ENCODE assay signal across 12 mouse cellular contexts in genomic region chr11:61653568-61653967, GRCm38 (mm10). TPM values are rescaled to one million over a fixed set of nuclear protein-coding genes. Genes with fewer than 3 reads are reported as not detected.
DNase-seq lines count a peak whose midpoint lies in the region; ATAC-seq and TF ChIP-seq lines count a peak whose summit lies in the region.
"Had no signal": no experiment of that assay in that cellular context is flagged by ENCODE, and none has a peak within 500 bp of the region (broad histone marks: within the 10 kb centered on the region; RNA-seq: fewer than 3 reads in every experiment).

No protein-coding gene starts in this region.

- no peaks in the 10 kb centered on the region for H3K27me3 ChIP-seq in heart, postnatal 0 days (ENCODE audit: control insufficient read depth, insufficient read depth, low read length)
- no peaks in the 10 kb centered on the region for H3K27me3 ChIP-seq in lung, postnatal 0 days (replicated peaks; ENCODE audit: insufficient read depth, low read length)
- no peaks in the 10 kb centered on the region for H3K27me3 ChIP-seq in embryonic facial prominence, embryonic 14.5 days (replicated peaks; ENCODE audit: control insufficient read depth, insufficient read depth, low read length)
- no peaks in the 10 kb centered on the region for H3K27me3 ChIP-seq in liver, postnatal 0 days (ENCODE audit: insufficient read depth, low read length)

- peak overlapping the region; percentile 0; the same call in 1 of the 2 replicates for H3K9ac ChIP-seq in heart, postnatal 0 days (replicated peaks; ENCODE audit: low read depth, low read length)
- H3K9ac ChIP-seq in lung, postnatal 0 days (replicated peaks; ENCODE audit: low read depth), result no peak overlapping the region
- H3K9ac ChIP-seq in embryonic facial prominence, embryonic 14.5 days (ENCODE audit: low read depth, low read length), result no peak overlapping the region
- H3K9ac ChIP-seq in liver, postnatal 0 days (replicated peaks), result no peak overlapping the region; the same call in 1 of the 2 replicates

- peak overlapping the region; percentile 30 for H3K4me2 ChIP-seq in heart, postnatal 0 days (ENCODE audit: low read depth, low read length)
- peak overlapping the region; percentile 46 for H3K4me2 ChIP-seq in lung, postnatal 0 days (replicated peaks; ENCODE audit: low read depth, low read length)
- H3K4me2 ChIP-seq in embryonic facial prominence, embryonic 14.5 days (ENCODE audit: low read depth, low read length), result peak overlapping the region; percentile 16; the same call in 1 of the 2 replicates
- peak overlapping the region; percentile 54 for H3K4me2 ChIP-seq in liver, postnatal 0 days (ENCODE audit: low read depth, low read length)

- DNase-seq in heart, postnatal 0 days (ENCODE audit: low spot score), result no peak
- DNase-seq in heart, adult 9 months (ENCODE audit: low spot score in 2 of 2), result no peak
- no peak for DNase-seq in lung, postnatal 0 days (ENCODE audit: low spot score)
- no peak for DNase-seq in lung, adult 18-20 months
- no peak for DNase-seq in embryonic facial prominence, embryonic 14.5 days (ENCODE audit: low spot score)
- no peak for DNase-seq in liver, postnatal 0 days
- no peak for DNase-seq in adrenal gland, postnatal 36 days
- DNase-seq: cerebellum, adult 2 months; left cerebral cortex, postnatal 4 days; right cerebral cortex, postnatal 25 days had no signal

- H3K4me3 ChIP-seq in heart, postnatal 0 days (ENCODE audit: low read depth, low read length), result peak overlapping the region; percentile 24
- peak overlapping the region; percentile 36 for H3K4me3 ChIP-seq in lung, postnatal 0 days (ENCODE audit: low read depth, low read length)
- H3K4me3 ChIP-seq in embryonic facial prominence, embryonic 14.5 days (ENCODE audit: low read depth, low read length), result peak overlapping the region; percentile 15; the same call in 1 of the 2 replicates
- H3K4me3 ChIP-seq in liver, postnatal 0 days (ENCODE audit: low read depth, low read length), result peak overlapping the region; percentile 42
- H3K4me3 ChIP-seq: erythroblast, embryonic 14.5 days had no signal

- H3K4me1 ChIP-seq in heart, postnatal 0 days (ENCODE audit: control insufficient read depth, insufficient read depth), result no peaks in the 10 kb centered on the region
- no peaks in the 10 kb centered on the region for H3K4me1 ChIP-seq in lung, postnatal 0 days (ENCODE audit: insufficient read depth, low read depth, low read length)
- no peaks in the 10 kb centered on the region for H3K4me1 ChIP-seq in embryonic facial prominence, embryonic 14.5 days (ENCODE audit: control insufficient read depth, insufficient read depth, low read length)
- H3K4me1 ChIP-seq in liver, postnatal 0 days (ENCODE audit: insufficient read depth), result peaks cover 4% of the 10 kb centered on the region; the same call in 1 of the 2 replicates

- H3K9me3 ChIP-seq in heart, postnatal 0 days (replicated peaks; ENCODE audit: control insufficient read depth, low read length), result no peaks in the 10 kb centered on the region
- H3K9me3 ChIP-seq in lung, postnatal 0 days (ENCODE audit: low read length), result no peaks in the 10 kb centered on the region
- H3K9me3 ChIP-seq in embryonic facial prominence, embryonic 14.5 days (ENCODE audit: control insufficient read depth, low read length), result no peaks in the 10 kb centered on the region
- H3K9me3 ChIP-seq in liver, postnatal 0 days (ENCODE audit: low read length), result no peaks in the 10 kb centered on the region

- no peak for ATAC-seq in heart, postnatal 0 days (ENCODE audit: insufficient read depth, low read depth)
- ATAC-seq in lung, postnatal 0 days, result no peak
- no peak for ATAC-seq in embryonic facial prominence, embryonic 14.5 days (ENCODE audit: low read depth)
- ATAC-seq in liver, postnatal 0 days, result no peak
- ATAC-seq in activated CD4-positive, CD25-positive, alpha-beta regulatory T cell, adult 4 months, result no peak

- no peak for TF ChIP-seq CTCF in heart, postnatal 0 days (IDR thresholded peaks at IDR 0.05; ENCODE audit: low read depth)
- TF ChIP-seq CTCF in lung, postnatal 0 days (IDR thresholded peaks at IDR 0.05), result no peak
- TF ChIP-seq CTCF in liver, postnatal 0 days (IDR thresholded peaks at IDR 0.05; ENCODE audit: low read depth), result no peak

- no peak for TF ChIP-seq EP300 in heart, postnatal 0 days (IDR thresholded peaks at IDR 0.05; ENCODE audit: low read depth)
- TF ChIP-seq EP300 in lung, postnatal 0 days (IDR thresholded peaks at IDR 0.05), result no peak
- TF ChIP-seq EP300 in liver, postnatal 0 days (IDR thresholded peaks at IDR 0.05; ENCODE audit: low read depth), result no peak

- no peak overlapping the region for H3K27ac ChIP-seq in heart, postnatal 0 days (ENCODE audit: low read depth)
- H3K27ac ChIP-seq in lung, postnatal 0 days (ENCODE audit: low read length), result peak overlapping the region; percentile 81
- no peak overlapping the region for H3K27ac ChIP-seq in embryonic facial prominence, embryonic 14.5 days (replicated peaks; ENCODE audit: low read depth, low read length)
- peak overlapping the region; percentile 45; the same call in 1 of the 2 replicates for H3K27ac ChIP-seq in liver, postnatal 0 days (ENCODE audit: low read depth)

- H3K36me3 ChIP-seq in heart, postnatal 0 days (replicated peaks; ENCODE audit: control insufficient read depth, insufficient read depth, low read length), result no peaks in the 10 kb centered on the region
- no peaks in the 10 kb centered on the region for H3K36me3 ChIP-seq in lung, postnatal 0 days (ENCODE audit: insufficient read depth, low read length)
- no peaks in the 10 kb centered on the region for H3K36me3 ChIP-seq in embryonic facial prominence, embryonic 14.5 days (ENCODE audit: control insufficient read depth, insufficient read depth, low read length)
- no peaks in the 10 kb centered on the region for H3K36me3 ChIP-seq in liver, postnatal 0 days (replicated peaks; ENCODE audit: insufficient read depth, low read length)

- WGBS in heart, postnatal 0 days, result 65% methylated on average over 2 of the region's 2 CpGs
- 59% methylated on average over 2 of the region's 2 CpGs for WGBS in lung, postnatal 0 days
- 76% methylated on average over 2 of the region's 2 CpGs for WGBS in embryonic facial prominence, embryonic 14.5 days
- WGBS in liver, postnatal 0 days (ENCODE audit: insufficient replicate concordance), result 56% methylated on average over 2 of the region's 2 CpGs

RNA-seq across cellular contexts. Expression of gene Grap, which starts 0.5 kb away (rescaled TPM):
- total RNA-seq in heart, postnatal 0 days (2014; rRNA removed; ENCODE audit: low replicate concordance), result 4.3 and 10.1 TPM in 2 replicates
- 10.3 and 11.0 TPM in 2 replicates for polyA plus RNA-seq in heart, postnatal 0 days (2015; fragmentation: Nextera tagmentation; extraction: Ambion mirVana)
- 71.8 and 72.1 TPM in 2 replicates for polyA plus RNA-seq in lung, postnatal 0 days (2015; fragmentation: Nextera tagmentation; extraction: Ambion mirVana)
- 8.2 and 8.6 TPM in 2 replicates for polyA plus RNA-seq in embryonic facial prominence, embryonic 14.5 days (2014; fragmentation: Nextera tagmentation; extraction: Ambion mirVana)
- polyA plus RNA-seq in liver, postnatal 0 days (2015; fragmentation: Nextera tagmentation; extraction: Ambion mirVana), result 6.3 and 6.7 TPM in 2 replicates
- 100 to 1,000 TPM; 171 to 177 TPM for polyA plus RNA-seq in activated CD4-positive, CD25-positive, alpha-beta regulatory T cell, adult 4 months (2017; shearing (Covaris generic))
- total RNA-seq in adrenal gland, postnatal 36 days (2021), result 1 to 10 TPM; 7.9 to 8.9 TPM

RNA-seq across cellular contexts. Expression of gene Fam83g, which starts 30.3 kb away (rescaled TPM):
- total RNA-seq in heart, postnatal 0 days (2014; rRNA removed; ENCODE audit: low replicate concordance), result 0.62 and 2.6 TPM in 2 replicates
- 0.15 and 0.18 TPM in 2 replicates for polyA plus RNA-seq in heart, postnatal 0 days (2015; fragmentation: Nextera tagmentation; extraction: Ambion mirVana)
- 1.7 and 1.9 TPM in 2 replicates for polyA plus RNA-seq in lung, postnatal 0 days (2015; fragmentation: Nextera tagmentation; extraction: Ambion mirVana)
- 2.2 and 3.7 TPM in 2 replicates for polyA plus RNA-seq in embryonic facial prominence, embryonic 14.5 days (2014; fragmentation: Nextera tagmentation; extraction: Ambion mirVana)
- 2.2 and 2.4 TPM in 2 replicates for polyA plus RNA-seq in liver, postnatal 0 days (2015; fragmentation: Nextera tagmentation; extraction: Ambion mirVana)
- under 1 TPM; 0.24 to 0.40 TPM for polyA plus RNA-seq in activated CD4-positive, CD25-positive, alpha-beta regulatory T cell, adult 4 months (2017; shearing (Covaris generic))
- total RNA-seq in adrenal gland, postnatal 36 days (2021), result 1 to 10 TPM in 1 of 2 experiments, under 1 TPM in 1; 0.93 to 1.7 TPM

Comparison
In these comparisons a context has a peak if more than half of its experiments do, and no peak if none do; other contexts are left out.
1. H3K27ac ChIP-seq: peak in lung, postnatal 0 days (single experiment) and liver, postnatal 0 days (single experiment); none in heart, postnatal 0 days (single experiment) and embryonic facial prominence, embryonic 14.5 days (single experiment).
2. Peak in every context shown above with its lines, with median percentiles within 50 percentile points of each other: H3K4me2 ChIP-seq and H3K4me3 ChIP-seq.